9 mouse cellular contexts compared by ENCODE assay signal in genomic region chr4:89523423-89524259, GRCm38 (mm10).
DNase-seq lines count a peak whose midpoint lies in the region; ATAC-seq and TF ChIP-seq lines count a peak whose summit lies in the region.
"Had no signal": no experiment of that assay in that cellular context is flagged by ENCODE, and none has a peak within 500 bp of the region (broad histone marks: within the 10 kb centered on the region; RNA-seq: fewer than 3 reads in every experiment).

No protein-coding gene starts in this region.

- H3K27me3 ChIP-seq in kidney, embryonic 14.5 days (ENCODE audit: control insufficient read depth, insufficient read depth, low read length), result peaks cover 24% of the 10 kb centered on the region
- H3K27me3 ChIP-seq in limb, embryonic 15.5 days, result peaks cover 38% of the 10 kb centered on the region
- peaks cover 49% of the 10 kb centered on the region for H3K27me3 ChIP-seq in neural tube, embryonic 13.5 days

- peak overlapping the region; percentile 75 for H3K4me2 ChIP-seq in kidney, embryonic 14.5 days (replicated peaks; ENCODE audit: low read depth, low read length)
- peak overlapping the region; percentile 62; the same call in 1 of the 2 replicates for H3K4me2 ChIP-seq in limb, embryonic 15.5 days
- peak overlapping the region; percentile 84 for H3K4me2 ChIP-seq in neural tube, embryonic 13.5 days

- TF ChIP-seq CTCF in embryonic fibroblast, embryonic 13.5 days (IDR thresholded peaks at IDR 0.05; ENCODE audit: borderline replicate concordance, insufficient read depth, low read length), result no peak

- WGBS in kidney, embryonic 14.5 days, result 8% methylated on average over 10 of the region's 10 CpGs
- WGBS in limb, embryonic 15.5 days, result 16% methylated on average over 10 of the region's 10 CpGs
- 17% methylated on average over 10 of the region's 10 CpGs for WGBS in neural tube, embryonic 13.5 days

- no peak for DNase-seq in kidney, adult 8-10 months
- no peak for DNase-seq in right cerebral cortex, adult 2 months (ENCODE audit: low spot score in 2 of 2)
- DNase-seq in layer of hippocampus, adult 8-10 months (ENCODE audit: low spot score in 2 of 2), result no peak
- DNase-seq: kidney, adult 9 months had no signal

- no peak overlapping the region for H3K27ac ChIP-seq in kidney, embryonic 14.5 days (ENCODE audit: low read depth, low read length)
- H3K27ac ChIP-seq in embryonic fibroblast, embryonic 13.5 days (ENCODE audit: insufficient read depth, low read length), result peak overlapping the region; percentile 76
- no peak overlapping the region for H3K27ac ChIP-seq in limb, embryonic 15.5 days
- no peak overlapping the region for H3K27ac ChIP-seq in neural tube, embryonic 13.5 days (replicated peaks)

- no peaks in the 10 kb centered on the region for H3K4me1 ChIP-seq in kidney, embryonic 14.5 days (ENCODE audit: control insufficient read depth, insufficient read depth, low read length)
- H3K4me1 ChIP-seq in embryonic fibroblast, embryonic 13.5 days (ENCODE audit: control insufficient read depth, insufficient read depth, low read length), result peaks cover 9% of the 10 kb centered on the region
- 0 out of 2 replicates have a peak, but pooled peaks cover 5% of the 10 kb centered on the region for H3K4me1 ChIP-seq in limb, embryonic 15.5 days
- peaks cover 7% of the 10 kb centered on the region for H3K4me1 ChIP-seq in neural tube, embryonic 13.5 days (replicated peaks)

- no peaks in the 10 kb centered on the region for H3K9me3 ChIP-seq in kidney, embryonic 14.5 days (ENCODE audit: control insufficient read depth, low read length)
- no peaks in the 10 kb centered on the region for H3K9me3 ChIP-seq in limb, embryonic 15.5 days
- H3K9me3 ChIP-seq in neural tube, embryonic 13.5 days, result no peaks in the 10 kb centered on the region

- ATAC-seq in kidney, embryonic 14.5 days (ENCODE audit: low FRiP score, low TSS enrichment), result no peak; the same call in 1 of the 2 replicates
- no peak for ATAC-seq in limb, embryonic 15.5 days (ENCODE audit: insufficient number of reproducible peaks, low FRiP score, low TSS enrichment, low read depth)
- peak; percentile 19; the same call in 1 of the 2 replicates for ATAC-seq in neural tube, embryonic 13.5 days (ENCODE audit: low read depth)
- ATAC-seq in cerebellum, adult (ENCODE audit: insufficient number of reproducible peaks, low FRiP score, low TSS enrichment), result no peak

- 0 out of 2 replicates have a peak, but pooled peaks have one; percentile 17 for TF ChIP-seq POLR2A in embryonic fibroblast, embryonic 13.5 days (IDR thresholded peaks at IDR 0.05; ENCODE audit: low read depth, low read length)

- H3K9ac ChIP-seq in kidney, embryonic 14.5 days (ENCODE audit: low read depth, low read length), result no peak overlapping the region
- H3K9ac ChIP-seq in limb, embryonic 15.5 days, result no peak overlapping the region
- H3K9ac ChIP-seq in neural tube, embryonic 13.5 days, result no peak overlapping the region

- peak overlapping the region; percentile 43 for H3K4me3 ChIP-seq in kidney, embryonic 14.5 days (ENCODE audit: low read length)
- H3K4me3 ChIP-seq in embryonic fibroblast, embryonic 13.5 days (ENCODE audit: insufficient read depth, low read length), result no peak overlapping the region
- peak overlapping the region; percentile 45; the same call in 1 of the 2 replicates for H3K4me3 ChIP-seq in limb, embryonic 15.5 days
- H3K4me3 ChIP-seq in neural tube, embryonic 13.5 days, result peak overlapping the region; percentile 49

- H3K36me3 ChIP-seq in kidney, embryonic 14.5 days (ENCODE audit: control insufficient read depth, insufficient read depth, low read length), result no peaks in the 10 kb centered on the region
- no peaks in the 10 kb centered on the region for H3K36me3 ChIP-seq in limb, embryonic 15.5 days
- no peaks in the 10 kb centered on the region for H3K36me3 ChIP-seq in neural tube, embryonic 13.5 days
